Mouse (Mus musculus) B cell, adult 2 months (primary cell): ENCODE measurements at regions not wholly inside any gene's neighbourhood (a gene's known extent, or its start where the extent isn't known, plus 50 kb on each side); places are given as distances from the start of the nearest gene placed in this dataset.
"Not testable (repeated sequence)": the region's sequence is repeated elsewhere in the genome, so short reads cannot be mapped to it uniquely, and the experiment has no call there.

Experiments
- DNase-seq, 2 experiments: peaks; one replicate each; pipeline ENCODE4 v3.0.0; 2022

DNA sequence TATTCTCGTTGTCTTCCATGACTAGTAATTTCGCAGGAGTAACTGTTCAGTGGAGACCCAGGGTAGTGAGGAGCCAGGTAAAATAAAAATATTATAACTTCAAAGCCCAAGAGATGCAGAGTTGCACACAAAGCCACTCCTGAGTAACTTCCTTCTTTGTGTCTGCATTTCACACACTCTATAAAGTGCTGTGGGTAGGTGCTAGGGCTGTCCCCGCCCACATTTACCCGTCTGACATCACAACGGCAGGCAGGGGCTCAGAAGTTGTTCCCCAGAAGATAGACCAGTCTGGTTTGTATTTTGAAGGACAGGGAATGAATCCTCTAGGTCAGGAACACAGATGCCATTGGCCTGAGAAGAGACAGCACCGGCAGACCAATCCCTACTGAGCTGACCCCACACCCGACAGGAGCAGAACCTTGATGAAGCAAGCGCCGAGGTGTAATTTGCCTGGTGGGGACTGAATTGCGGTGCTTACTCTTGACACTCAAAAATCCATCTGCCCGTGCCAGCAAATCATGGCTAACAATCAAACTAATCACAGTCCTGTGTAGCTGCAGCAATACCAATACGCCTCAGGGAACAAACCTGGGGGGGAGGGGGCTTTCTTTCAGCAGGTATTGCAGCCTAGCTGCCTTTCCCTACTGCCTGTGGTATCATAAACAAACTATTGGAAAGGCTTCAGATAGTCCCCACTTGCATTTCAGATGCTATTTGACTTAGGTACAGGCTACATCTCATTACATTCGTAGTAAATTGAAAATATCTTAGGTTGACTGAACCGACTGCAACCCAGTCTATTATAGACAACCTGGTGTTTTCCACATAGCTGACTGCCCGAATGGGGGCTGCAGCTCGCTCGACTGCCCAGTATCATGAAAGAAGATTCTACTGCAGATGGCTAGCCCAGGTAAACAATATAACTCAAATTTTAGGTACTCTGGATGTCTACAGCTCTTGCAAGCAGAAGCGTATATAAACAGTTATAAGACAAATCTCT is 175.6 kb downstream of the Basp1 start:
- no peak for DNase-seq

DNA sequence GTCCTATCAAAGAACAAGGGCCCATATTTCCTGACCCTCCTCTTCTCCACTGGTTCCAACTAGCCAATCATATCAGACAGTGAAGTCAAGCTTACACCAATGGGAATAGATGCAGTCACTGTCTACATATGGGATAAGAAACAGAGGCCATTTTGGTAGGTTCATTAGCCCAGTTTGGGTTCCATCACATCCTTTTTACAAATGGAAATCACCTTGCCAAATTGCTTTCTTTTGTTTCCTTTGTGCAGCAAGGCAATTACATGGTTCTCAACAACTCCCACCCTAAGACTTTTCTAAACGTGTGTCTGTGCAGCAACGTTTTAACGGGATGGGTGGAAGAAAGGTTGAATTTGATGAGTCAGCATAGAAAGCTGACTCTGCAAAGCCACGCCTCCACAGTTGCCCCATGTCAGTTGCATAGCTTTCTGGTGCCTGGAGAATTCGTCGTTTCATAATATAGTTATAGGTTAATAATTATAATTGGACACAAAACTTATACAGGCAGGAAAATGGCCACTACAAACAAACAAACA is 177.3 kb downstream of the Basp1 start:
- no peak for DNase-seq

DNA sequence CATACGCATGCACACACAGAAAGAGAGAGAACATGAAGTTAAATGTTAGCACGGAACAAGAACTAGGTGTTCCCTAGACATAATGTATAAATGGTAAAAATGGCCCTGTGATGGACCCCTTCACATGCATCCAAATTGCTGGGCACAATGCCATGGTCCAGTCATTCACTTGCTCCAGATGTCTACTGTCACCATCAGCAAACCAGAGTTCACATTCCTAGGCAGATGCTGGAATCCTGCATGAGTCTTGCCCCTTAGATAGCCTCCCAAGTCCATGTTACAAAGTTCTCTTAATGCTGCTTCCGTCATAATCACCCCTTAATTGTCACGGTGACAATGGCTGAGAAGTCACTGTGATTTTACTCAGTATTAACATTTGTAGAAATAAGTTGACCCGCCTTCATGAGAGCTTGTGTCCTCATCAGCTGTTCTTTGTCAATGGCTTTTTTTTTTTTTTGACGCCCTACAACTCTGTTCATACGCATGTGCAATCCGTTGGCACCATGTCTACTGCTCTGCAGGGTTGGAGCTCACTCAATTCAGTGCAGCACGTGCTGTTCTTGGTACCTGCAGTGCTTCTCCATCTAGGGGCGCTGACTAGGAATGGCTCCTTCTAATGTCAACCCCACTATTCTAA is 179.4 kb downstream of the Basp1 start:
- no peak for DNase-seq

DNA sequence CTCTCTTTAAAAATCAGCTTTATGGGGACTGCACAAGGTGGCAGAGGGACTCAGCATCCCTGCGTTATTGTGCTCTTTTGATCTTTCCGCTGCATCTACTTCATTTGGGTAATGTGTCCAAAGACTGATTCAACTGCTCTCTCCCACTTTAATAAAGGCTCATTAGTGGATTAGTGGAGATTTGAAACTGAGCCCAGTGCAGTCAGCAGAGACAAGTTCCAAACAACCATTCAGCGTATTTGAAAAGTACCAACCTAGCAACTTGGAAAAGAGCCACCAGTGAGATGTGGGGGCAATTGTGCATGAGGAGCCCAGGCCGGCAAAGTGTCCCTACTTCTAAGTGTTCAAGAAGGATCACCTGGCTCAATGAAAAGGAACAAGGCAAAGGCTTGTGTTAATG is 183.4 kb downstream of the Basp1 start:
- DNase-seq = no peak

DNA sequence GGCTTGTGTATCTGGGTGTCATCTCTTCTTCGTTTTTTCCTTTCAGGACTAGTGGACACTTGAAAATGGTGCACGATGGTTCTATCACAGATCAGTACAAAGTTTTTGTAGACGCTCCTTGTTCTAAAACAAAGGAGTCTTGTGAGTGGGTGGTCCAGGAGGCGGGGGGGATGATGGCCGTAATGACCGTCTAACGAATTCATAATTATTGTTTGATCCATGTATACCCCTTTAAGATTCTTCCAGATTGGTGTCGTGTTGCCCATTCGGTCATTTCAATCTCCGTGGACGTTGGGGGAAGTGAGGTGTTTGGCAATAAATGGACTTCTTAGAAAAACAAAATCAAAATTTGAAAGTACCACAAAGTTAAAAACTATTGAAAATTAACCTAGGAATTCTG is 183.8 kb downstream of the Basp1 start:
- no peak for DNase-seq

DNA sequence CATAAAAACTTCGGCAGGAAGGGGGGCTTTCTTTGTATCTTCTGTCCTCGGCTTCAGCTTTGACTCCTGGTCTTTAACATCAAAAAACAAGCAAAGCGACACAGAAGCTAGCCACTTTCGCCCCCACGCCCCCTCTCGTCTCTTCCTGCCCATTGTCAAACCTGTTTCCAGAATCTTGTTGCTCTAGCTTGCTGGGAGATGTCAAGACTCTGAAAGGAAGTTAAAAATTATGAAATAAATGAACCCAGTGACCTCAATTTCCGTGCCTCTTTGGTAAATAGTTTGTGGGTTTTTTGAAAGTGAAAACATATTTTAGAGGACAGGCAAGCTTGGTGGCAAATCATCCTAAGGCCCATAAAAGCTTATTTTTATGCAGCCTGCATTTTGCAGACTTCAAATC is 186.1 kb downstream of the Basp1 start:
- DNase-seq = no peak

DNA sequence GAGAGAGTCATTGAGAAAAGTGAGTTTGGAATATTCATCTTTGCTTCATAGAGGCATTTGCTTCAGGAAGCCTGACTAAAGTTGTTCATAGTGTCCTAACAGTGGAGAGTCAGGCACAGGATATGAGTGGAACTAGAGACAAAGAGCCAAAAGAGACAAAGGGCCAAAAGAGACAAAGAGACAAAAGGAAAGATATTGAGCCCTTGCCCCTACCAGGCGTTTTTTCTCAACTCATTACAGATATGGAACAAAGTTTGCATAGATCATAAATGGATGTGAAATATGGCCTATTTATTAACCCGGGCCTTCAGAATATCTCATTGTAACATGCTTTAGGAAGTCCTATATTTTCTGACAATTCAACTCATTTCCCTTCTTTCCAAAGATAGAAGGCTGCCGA is 187.6 kb downstream of the Basp1 start:
- DNase-seq = no peak

DNA sequence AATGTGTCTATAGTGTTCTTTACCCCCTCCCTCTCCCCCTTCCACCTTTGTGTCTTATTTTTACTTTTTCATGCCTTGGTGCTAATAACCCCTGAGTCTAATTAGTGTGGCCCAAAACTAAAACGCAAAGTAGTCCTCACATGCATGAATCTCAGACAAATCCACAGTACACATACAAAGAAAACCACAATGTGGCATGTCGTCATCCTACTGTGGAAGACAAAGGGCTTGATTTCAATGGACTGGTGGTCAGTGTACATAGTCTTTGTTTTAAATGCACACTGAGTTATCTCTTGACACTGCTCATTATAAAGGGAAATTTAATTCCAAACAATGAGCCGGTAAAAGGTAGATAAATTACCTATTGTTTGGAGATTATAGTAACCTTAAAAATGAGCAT is 188.1 kb downstream of the Basp1 start:
- DNase-seq = no peak

DNA sequence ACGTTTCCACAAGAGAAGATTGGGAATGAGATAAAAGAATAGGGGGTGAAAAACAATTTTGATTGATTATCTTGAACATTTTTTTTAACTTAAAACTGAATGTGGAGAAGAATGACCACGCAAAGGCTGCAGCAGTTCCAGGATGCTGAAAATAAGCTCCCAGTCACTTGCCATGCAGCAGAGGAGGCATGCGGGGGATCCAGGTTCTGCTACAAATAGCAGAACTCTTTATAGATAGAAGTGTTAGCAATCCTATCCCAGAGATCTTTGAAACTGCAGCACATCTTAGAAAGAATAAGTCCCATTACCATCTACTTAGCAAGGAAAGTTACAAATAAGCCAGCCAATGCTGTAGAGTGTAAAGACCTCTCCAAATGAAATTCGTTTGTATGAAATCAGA is 191.8 kb downstream of the Basp1 start:
- no peak for DNase-seq

DNA sequence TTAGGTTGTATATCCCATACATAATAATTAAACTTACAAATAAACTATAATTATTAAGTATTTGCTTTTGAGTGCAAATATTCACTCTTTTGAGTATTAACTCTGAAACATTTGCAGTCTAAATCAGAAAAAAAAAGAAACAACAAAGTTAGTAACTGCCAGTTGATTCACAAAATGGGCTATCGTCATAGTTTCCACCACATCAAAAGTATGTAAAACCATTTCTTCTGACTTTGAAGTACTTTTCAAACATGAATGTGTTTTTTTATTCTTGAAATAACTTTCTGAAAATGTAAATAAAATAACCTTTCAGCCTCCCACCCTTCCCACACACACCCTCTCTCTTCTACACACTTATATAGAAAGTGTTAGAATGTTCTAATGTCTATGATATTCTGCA is 197.2 kb downstream of the Basp1 start:
- no peak for DNase-seq

DNA sequence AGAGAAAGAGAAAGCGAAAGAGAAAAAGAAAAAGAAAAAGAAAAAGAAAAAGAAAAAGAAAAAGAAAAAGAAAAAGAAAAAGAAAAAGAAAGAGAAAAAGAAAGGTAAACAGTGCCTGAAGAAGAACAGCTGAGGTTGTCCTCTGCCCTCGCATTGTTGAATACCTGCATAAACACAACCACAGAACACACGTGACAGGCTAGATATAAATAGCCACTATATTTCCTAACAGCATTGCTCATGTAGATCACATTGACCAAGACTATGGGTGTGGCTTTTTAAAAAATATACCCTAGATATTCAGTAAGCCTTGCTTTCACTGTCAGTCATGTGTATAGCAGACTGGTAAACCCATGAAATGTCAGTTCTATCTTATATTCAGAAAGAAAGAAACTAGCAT is 211.5 kb downstream of the Basp1 start:
- no peak for DNase-seq

DNA sequence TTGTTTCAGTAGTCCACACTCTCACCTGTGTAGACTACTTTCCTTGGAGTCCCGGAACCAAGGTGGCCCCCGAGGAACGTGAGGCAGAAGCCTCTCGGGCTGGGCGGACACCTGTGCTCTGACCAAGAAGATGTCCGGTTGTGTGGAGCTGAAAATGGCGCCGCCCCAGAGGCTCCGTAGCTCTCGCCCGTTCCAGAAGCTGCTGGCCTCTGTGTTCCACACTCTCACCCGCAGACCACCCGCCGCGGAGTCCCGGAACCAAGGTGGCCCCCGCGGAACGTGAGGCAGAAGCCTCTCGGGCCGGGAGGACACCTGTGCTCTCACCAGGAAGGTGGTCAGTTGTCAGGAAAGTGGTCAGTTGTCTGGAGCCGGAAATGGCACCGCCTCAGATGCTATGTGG is 213.3 kb downstream of the Basp1 start:
- DNase-seq = not testable (repeated sequence)

DNA sequence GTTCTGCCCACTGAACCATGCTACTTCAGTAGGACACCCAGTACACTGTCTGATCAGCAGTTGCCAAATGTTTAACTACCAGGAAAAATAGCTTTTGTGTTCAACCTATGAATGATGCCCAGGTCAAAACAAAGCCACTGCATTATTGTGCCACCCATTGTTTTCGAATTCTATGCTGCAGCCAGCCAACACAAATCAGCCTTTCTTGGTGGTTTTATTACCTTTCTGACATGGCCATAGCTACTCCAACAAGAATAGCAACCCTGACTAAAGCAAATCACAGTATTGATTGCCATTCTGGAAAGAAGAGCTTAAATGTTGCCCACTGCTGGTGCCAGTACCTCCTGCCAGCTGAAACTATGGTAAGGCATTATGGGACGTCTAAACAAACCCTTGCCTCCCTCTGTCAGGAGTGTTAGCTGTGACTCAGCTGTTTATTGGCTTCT is 225.7 kb downstream of the Basp1 start:
- DNase-seq = no peak

DNA sequence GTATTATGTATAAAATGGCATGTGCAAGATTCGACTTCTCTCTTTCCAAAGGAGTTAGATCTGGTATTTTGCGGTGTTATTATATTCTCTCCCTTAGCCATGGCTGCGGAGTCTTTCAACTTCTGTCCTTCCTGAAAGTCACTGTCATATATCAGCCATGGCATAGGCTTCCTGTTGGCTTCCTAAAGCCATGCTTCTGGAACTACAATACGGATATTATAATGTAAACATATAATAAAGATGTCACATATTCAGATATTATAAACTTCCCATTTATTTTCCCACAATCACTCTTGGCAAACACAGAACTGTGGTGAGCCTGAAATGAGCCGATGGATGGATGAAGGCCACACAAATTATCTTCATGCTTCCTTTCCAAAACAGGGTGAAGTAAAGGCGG is 240.8 kb downstream of the Basp1 start:
- DNase-seq = no peak

DNA sequence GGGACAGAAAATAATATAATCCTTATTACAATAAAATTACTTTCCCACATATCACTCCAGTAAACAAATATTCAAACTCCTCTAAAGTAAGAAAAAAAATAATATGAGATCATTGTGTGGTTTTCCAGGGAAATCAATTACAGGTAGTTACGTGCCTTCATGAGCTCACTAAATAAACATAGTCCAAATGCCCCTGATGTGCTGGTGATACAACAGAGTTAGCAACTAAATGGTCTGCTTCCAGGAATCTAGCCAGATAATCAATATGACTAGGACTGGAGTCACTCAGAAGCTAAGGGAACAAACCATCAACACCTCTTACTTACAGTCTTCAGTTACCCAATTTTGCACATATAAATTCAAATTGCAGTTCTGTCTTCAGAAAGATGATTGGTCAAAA is 267.2 kb downstream of the Basp1 start:
- no peak for DNase-seq

DNA sequence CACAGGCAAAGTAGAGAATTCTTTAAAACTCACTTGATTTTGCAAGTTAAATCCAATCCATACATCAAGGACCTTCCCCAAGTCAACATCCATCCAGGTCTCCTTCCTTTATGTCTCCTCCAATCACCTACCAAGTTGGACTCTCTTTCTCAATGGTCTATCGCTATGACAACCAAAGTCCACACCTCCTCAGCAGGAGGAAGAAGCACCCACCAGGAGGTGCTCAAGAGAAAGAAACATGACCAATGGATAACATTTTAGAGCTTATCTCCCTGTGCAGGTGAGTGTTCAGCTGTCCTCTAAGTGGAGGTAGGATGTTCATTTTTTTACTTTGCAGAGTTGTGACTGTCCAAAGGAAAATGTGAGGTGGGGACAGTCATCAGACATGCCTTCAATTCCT is 269.3 kb downstream of the Basp1 start:
- peak in 1 of 2 experiments; percentile 1 for DNase-seq

DNA sequence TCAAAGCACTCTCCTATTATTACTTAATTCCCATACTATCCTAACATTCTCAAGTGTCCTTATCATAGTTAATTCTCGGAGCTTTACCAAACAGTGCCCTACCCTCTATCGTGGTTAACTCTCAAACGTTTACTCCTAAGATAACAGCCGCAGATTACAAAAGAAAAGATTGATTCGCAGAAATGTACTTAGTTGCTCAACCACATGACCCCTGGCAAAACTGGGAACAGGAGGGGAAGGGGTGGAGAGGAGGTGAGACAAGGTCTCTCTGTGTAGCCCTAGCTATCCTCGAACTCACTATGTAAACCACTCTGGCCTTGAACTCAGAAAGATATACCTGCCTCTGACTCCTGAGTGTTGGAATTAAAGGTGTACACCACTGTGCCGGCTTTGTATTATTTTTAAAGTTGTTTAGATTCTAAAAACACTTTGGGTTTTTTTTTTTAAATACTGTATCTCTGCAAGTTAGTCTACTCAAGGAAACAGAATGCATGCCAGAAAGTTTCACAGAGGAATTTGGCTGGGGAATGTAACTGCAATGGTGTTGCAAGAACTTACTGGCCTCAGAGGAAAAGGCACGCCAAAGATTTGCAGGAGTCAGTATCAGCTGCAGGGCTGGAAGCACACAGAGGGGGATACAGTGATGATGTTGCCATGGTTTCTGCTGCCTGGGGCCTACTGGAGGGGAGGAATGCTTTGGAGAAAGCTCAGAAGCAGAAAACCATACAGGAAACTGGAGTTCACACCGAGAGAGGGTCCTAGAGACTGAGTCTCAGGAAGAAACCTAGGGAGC is 273.0 kb downstream of the Basp1 start:
- no peak for DNase-seq

DNA sequence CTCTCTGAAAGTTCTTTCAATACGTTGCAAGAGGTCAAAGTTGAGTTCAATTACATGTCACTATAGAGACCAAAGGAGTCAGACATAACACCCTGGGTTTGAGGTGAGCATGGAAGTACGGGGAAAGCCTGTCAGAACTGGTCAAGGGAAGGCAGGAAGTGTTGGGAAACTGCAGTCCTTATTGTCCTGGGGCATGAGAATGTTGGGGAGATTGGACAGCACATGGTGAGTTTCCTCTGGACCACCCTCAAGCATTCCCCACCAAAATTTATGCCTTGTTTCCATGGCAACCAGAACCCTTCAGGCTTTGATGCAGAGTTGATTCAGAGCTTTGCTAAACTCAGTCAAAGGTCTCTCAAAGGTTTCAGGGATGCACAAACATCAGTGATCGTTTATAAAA is 276.5 kb downstream of the Basp1 start:
- DNase-seq = no peak

DNA sequence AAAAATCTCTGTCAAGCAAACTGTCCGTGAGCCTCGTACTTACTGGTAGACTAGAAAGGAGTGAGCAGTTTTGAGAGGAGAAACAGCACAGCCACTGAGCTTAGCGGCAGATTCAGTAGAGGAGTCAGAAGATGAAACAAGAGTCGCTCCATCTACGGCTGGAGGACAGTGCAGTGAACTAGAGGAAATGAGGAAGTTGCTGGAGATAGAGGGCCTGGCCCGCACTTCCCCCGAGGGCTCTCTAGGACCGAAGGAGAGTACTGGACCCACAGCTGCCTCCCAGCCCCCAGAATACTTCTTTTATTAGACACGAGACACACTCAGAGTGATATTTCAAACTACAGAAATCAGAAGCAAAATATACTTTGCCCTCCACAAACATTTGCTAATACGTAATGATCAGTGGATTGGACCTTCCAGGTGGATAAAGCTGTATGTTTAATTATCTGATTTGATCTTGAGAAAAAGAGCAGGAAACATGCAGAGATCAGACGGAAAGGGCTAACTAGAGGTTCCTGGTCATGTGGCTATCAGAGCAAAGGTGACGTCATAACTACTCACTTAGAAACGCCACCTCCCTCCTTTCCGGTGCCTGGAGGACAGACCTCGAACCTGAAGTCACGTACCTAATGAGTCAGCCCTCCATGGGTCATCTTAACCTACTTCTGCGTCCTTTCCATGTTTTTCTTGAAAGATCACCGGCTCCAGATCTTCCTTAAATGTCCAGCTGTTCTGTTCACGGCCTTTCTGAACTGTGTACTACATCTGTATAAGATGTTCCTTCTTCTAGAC is 277.9 kb downstream of the Basp1 start:
- no peak for DNase-seq

DNA sequence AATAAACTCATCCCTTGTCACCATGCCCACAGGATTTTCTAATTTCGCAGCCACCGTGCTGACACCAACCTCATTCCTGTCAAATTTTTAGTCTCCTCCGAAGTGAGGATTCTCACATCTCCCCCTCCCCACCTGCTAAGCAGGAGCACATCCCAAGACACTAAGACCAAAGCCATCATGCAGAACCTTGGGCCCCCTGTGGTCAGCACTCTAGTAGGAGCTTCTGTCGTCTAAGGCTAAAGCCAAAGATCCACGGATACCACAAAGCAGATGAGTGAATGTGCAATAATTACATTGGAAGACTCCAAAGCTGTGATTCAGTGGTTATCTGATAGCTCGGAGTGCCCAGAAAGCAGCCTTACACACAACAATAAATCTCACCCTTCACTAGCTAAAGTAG is 283.5 kb downstream of the Basp1 start:
- no peak for DNase-seq

DNA sequence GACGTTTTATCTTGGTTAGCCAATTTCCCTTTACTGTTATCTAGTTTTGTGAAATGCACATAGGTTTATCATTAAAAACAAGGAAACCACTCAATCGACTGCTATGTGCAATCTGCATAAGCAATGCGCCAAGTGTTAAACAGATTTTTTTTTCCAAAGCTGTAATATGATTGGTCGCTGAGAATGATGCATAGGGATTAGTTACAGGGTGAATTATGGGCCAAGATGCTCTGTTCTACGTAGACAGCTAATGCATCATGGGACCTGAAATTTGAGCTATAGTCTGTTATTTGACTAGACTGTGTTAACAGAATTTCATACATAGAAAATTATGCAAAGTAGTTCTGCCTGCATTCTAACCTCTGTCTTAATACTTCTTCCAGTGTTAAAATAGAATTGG is 284.0 kb downstream of the Basp1 start:
- no peak for DNase-seq

DNA sequence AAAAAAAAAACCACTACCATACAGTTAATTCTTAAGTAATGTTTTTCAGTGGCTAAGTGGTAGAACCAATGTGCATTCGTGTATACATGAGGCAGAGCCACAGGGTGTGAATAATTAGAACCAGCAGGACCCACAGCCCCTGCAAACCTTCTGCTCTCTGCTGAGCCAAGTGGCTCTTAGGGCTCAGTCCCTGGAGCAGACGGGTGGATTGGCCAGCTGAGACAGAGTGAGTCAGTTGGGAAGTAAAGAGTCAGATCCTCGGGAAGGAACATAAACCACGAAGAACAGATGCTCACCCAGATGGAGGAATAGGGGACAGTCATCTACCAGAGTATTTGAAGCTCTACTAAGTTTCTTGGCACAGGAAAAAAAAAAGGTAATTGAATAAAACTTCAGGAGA is 293.1 kb downstream of the Basp1 start:
- no peak for DNase-seq
